Mouse (Mus musculus) lung, adult 2 months (tissue): ENCODE results near the gene Pigw. TPM values are rescaled to one million over a fixed set of nuclear protein-coding genes. Genes with fewer than 3 reads are reported as not detected.
"Not testable (repeated sequence)": the region's sequence is repeated elsewhere in the genome, so short reads cannot be mapped to it uniquely, and the experiment has no call there.

Experiments used
- DNase-seq: peaks from one replicate; pipeline ENCODE4 v3.0.0; 2022
- H3K4me1 ChIP-seq: fragments of 200-500 bp; 2 replicates; pipeline ENCODE4 v1.6.1; 2011; ENCODE audit warnings: low read length; ENCODE audit not compliant: control insufficient read depth, insufficient read depth
- H3K4me3 ChIP-seq: fragments of 200-500 bp; replicated peaks from 2 replicates; pipeline ENCODE3; 2011; ENCODE audit warnings: low read depth, mild to moderate bottlenecking, control low read depth, low read length; ENCODE audit errors: extremely low read depth
- CTCF ChIP-seq: fragments of 200-500 bp; IDR thresholded peaks from 2 replicates; pipeline ENCODE4 v1.5.1; 2011; ENCODE audit warnings: mild to moderate bottlenecking, low read length, control low read depth; ENCODE audit not compliant: insufficient read depth
- POLR2A ChIP-seq: fragments of 200-500 bp; IDR thresholded peaks from 2 replicates; pipeline ENCODE4 v1.6.1; 2011; ENCODE audit warnings: low read depth, mild to moderate bottlenecking, control low read depth, low read length, borderline replicate concordance; ENCODE audit errors: extremely low read depth
- WGBS: fragments of 180-500 bp; shearing (Covaris S2); methylation state at CpG from one replicate; pipeline ENCODE4 v1.1.7; 2018; 5-methylcytosine and 5-hydroxymethylcytosine counted together
- polyA plus RNA-seq: library from polyadenylated mRNA; depleted of rRNA; stranded (reverse); fragments of >200 nt; gene quantifications from 2 replicates; pipeline ENCODE4 v1.2.3, GENCODE M21; 2012

The Pigw gene
- polyA plus RNA-seq, 1 experiment: 2.3 TPM

GRCm38 (mm10) chr11:84880971-84881370 lies 886 bp upstream of the Pigw start:
- 47% methylated on average over 9 of the region's 9 CpGs for WGBS
- TF ChIP-seq POLR2A (no peak), CTCF (no peak)
- DNase-seq: no peak
- Histone ChIP-seq H3K4me1 (peaks cover 5% of the 10 kb centered on the region; the same call in 1 of the 2 replicates), H3K4me3 (peak overlapping the region; percentile 90)

GRCm38 (mm10) chr11:84880465-84880961 lies 428 bp upstream of the Pigw start:
- peak overlapping the region; percentile 90 for H3K4me3 ChIP-seq
- H3K4me1 ChIP-seq: peaks cover 5% of the 10 kb centered on the region; the same call in 1 of the 2 replicates
- under 1% methylated on average over 24 of the region's 24 CpGs for WGBS
- TF ChIP-seq CTCF (peak; percentile 32; the same call in 1 of the 2 replicates), POLR2A (no peak)
- no peak for DNase-seq

GRCm38 (mm10) chr11:84879007-84879771 lies 896 bp downstream of the Pigw start:
- Histone ChIP-seq H3K4me3 (peak overlapping the region; percentile 90), H3K4me1 (peaks cover 5% of the 10 kb centered on the region; the same call in 1 of the 2 replicates)
- TF ChIP-seq CTCF: no peak
- 14% methylated on average over 7 of the region's 7 CpGs for WGBS
- DNase-seq: no peak

- H3K4me1 ChIP-seq, DNase-seq, H3K4me3 ChIP-seq: not testable (repeated sequence)
- 50% methylated on average over 1 of the region's 1 CpGs for WGBS
Measured at GRCm38 (mm10) chr11:84876020-84876419, 4.1 kb downstream of the Pigw start.

- DNase-seq: no peak
- TF ChIP-seq CTCF (no peak), POLR2A (no peak)
- 74% methylated on average over 1 of the region's 1 CpGs for WGBS
- peaks cover 8% of the 10 kb centered on the region for H3K4me1 ChIP-seq
- no peak overlapping the region for H3K4me3 ChIP-seq
Measured at GRCm38 (mm10) chr11:84873042-84873833, 6.8 kb downstream of the Pigw start.

GRCm38 (mm10) chr11:84871548-84872069 lies 8.5 kb downstream of the Pigw start:
- H3K4me1 ChIP-seq: peaks cover 8% of the 10 kb centered on the region
- H3K4me3 ChIP-seq: peak overlapping the region; percentile 75
- TF ChIP-seq CTCF: no peak
- no peak for TF ChIP-seq POLR2A
- 58% methylated on average over 4 of the region's 4 CpGs for WGBS
- DNase-seq: no peak

GRCm38 (mm10) chr11:84871046-84871445 lies 9.0 kb downstream of the Pigw start:
- Histone ChIP-seq H3K4me3 (peak overlapping the region; percentile 75), H3K4me1 (peaks cover 8% of the 10 kb centered on the region)
- TF ChIP-seq CTCF: no peak
- TF ChIP-seq POLR2A: no peak
- WGBS: 0% methylated on average over 10 of the region's 10 CpGs
- no peak for DNase-seq

- peak; percentile 93 for DNase-seq
- TF ChIP-seq POLR2A (peak; percentile 75), CTCF (no peak)
- under 1% methylated on average over 54 of the region's 62 CpGs for WGBS
- Histone ChIP-seq H3K4me3 (peak within 1 kb of the TSS; percentile 94), H3K4me1 (peaks cover 8% of the 10 kb centered on the region)
Measured at GRCm38 (mm10) chr11:84870337-84871043, 9.6 kb downstream of the Pigw start, which contains the start of gene Ggnbp2. Gene Ggnbp2, minus strand, starts transcription at chr11:84870817.
